Mouse (Mus musculus) T-cell, adult 66 days (primary cell): ENCODE measurements around the gene Zfp64. TPM values are rescaled to one million over a fixed set of nuclear protein-coding genes. Genes with fewer than 3 reads are reported as not detected.

Source experiments
- total RNA-seq, 2 experiments: library from RNA; stranded (reverse); gene quantifications; 3 replicates in 1 of 2; 4 replicates in 1 of 2; pipeline ENCODE4 v1.2.4; 2023

Zfp64 gene
- total RNA-seq, result 10 to 100 TPM; 27.3 to 28.2 TPM

DNA sequence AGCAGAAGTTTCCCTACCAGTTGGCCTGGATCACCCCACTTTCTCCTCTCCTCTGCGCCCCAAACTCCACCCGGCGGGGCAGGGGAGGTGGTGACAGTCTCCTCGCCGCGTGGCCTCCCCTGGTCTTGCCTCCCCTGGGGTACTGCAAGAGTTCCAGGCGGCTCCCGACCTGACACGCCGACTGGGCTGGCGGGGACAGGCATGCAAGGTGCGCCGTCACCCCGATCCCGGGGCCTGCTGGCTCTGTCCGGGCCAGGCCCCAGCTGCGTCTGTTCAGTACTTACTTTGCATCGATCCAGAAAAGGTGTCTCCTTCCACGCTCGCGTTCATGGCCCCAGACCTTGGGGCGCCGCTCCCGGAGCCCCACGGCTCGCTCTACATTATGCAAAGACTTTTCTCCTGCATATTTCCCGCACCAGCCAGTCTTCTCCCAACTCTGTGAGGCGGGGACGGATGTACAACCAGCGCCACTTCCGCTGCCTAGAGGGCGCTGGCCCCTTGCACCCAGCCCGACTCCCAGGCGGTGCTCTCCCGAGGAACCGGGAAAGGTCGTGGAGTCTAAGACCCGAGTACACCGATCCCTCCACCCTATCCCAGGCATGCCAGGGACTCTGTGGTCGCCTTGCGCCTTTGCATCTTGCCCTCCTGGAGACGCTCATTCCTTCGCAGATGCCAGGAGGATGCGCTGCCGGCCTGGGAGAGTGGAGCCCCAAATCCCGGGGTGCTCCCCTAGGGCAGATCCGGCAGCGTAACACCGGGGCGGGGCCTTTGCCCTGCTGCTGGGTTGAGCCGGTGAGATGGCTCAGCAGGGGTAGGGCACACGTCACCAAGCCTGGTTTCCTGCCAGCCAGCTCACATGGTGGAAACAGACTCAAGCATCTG lies at the start of gene Zfp64:
Gene Zfp64 (minus strand): TSS at position 753 of the 882 bp plus-strand sequence.

Other genes starting within 250 kb of the Zfp64 start
- gene Atp9a, start 213.2 kb downstream of the Zfp64 start, total RNA-seq, result 10 to 100 TPM; 18.8 to 19.0 TPM
- gene Sall4, start 187.6 kb downstream of the Zfp64 start, total RNA-seq, result not detected